Mouse (Mus musculus) ES-E14 (cell line): Measurements from ENCODE around the gene Gm49318. TPM values are rescaled to one million over a fixed set of nuclear protein-coding genes. Genes with fewer than 3 reads are reported as not detected.

Experiments
- DNase-seq: peaks from one replicate; pipeline ENCODE4 v3.0.0-alpha.2; 2013; ENCODE audit warnings: low read depth, low spot score
- H3K27ac ChIP-seq: 2 replicates; pipeline ENCODE4 v1.5.1; 2012; ENCODE audit warnings: low read depth, mild to moderate bottlenecking, low read length, moderate library complexity, mixed read lengths; ENCODE audit not compliant: poor library complexity, insufficient read depth, severe bottlenecking
- H3K36me3 ChIP-seq: 2 replicates; pipeline ENCODE4 v1.6.1; 2012; ENCODE audit warnings: mild to moderate bottlenecking, low read length, moderate library complexity, mixed read lengths; ENCODE audit not compliant: control insufficient read depth, poor library complexity, insufficient read depth, severe bottlenecking
- H3K4me1 ChIP-seq, 2 experiments: fragments of 150-350 bp in 1 of 2; sonication (generic) in 1 of 2; 2 replicates each; pipeline ENCODE4 v1.6.1; 2012; ENCODE audit warnings: low read length in 2 of 2, mild to moderate bottlenecking in 1 of 2, mixed read lengths in 1 of 2; ENCODE audit not compliant: control insufficient read depth in 2 of 2, insufficient read depth in 2 of 2, poor library complexity in 1 of 2
- H3K4me3 ChIP-seq, 2 experiments: fragments of 150-350 bp in 1 of 2; sonication (generic) in 1 of 2; 2 replicates each; pipeline ENCODE4 v1.5.1; 2012; ENCODE audit warnings: low read length in 2 of 2, low read depth in 1 of 2, mild to moderate bottlenecking in 1 of 2, mixed read lengths in 1 of 2; ENCODE audit not compliant: insufficient read depth in 1 of 2, poor library complexity in 1 of 2, severe bottlenecking in 1 of 2
- H3K9ac ChIP-seq: 2 replicates; pipeline ENCODE4 v1.6.1; 2012; ENCODE audit warnings: low read depth, mild to moderate bottlenecking, low read length, mixed read lengths; ENCODE audit not compliant: poor library complexity, insufficient read depth, severe bottlenecking
- H3K9me3 ChIP-seq: fragments of 150-350 bp; sonication (generic); 2 replicates; pipeline ENCODE4 v1.6.1; 2012; ENCODE audit warnings: low read depth, mild to moderate bottlenecking, low read length; ENCODE audit not compliant: control insufficient read depth, insufficient read depth
- CHD2 ChIP-seq: IDR thresholded peaks from 2 replicates; pipeline ENCODE4 v1.6.1; 2014; ENCODE audit warnings: mild to moderate bottlenecking, low read depth, low read length, inconsistent platforms
- HCFC1 ChIP-seq: IDR thresholded peaks from 2 replicates; pipeline ENCODE4 v1.6.1; 2012; ENCODE audit warnings: low read length, inconsistent platforms, borderline replicate concordance; ENCODE audit not compliant: insufficient read depth
- MAFK ChIP-seq: IDR thresholded peaks from 2 replicates; pipeline ENCODE4 v1.6.1; 2014; ENCODE audit warnings: mild to moderate bottlenecking, low read depth, low read length, inconsistent platforms; ENCODE audit not compliant: insufficient read depth
- ZC3H11A ChIP-seq: IDR thresholded peaks from 2 replicates; pipeline ENCODE4 v1.6.1; 2012; ENCODE audit warnings: low read depth, mild to moderate bottlenecking, inconsistent platforms, low read length, borderline replicate concordance
- ZNF384 ChIP-seq: IDR thresholded peaks from 2 replicates; pipeline ENCODE4 v1.6.1; 2012; ENCODE audit warnings: low read depth, low read length, inconsistent platforms
- in situ Hi-C, 2 experiments: fragments of 600-800 bp; cut with MboI; formaldehyde crosslinking; loops; one replicate each; pipeline ENCODE4 v1.15.1; 2025; ENCODE audit warnings: low sequenced_read_pairs in 2 of 2, inconsistent platforms in 1 of 2; ENCODE audit not compliant: unreplicated experiment in 2 of 2
- total RNA-seq: library from RNA; depleted of rRNA; stranded (reverse); fragments of 300-350 nt; gene quantifications from 2 replicates; pipeline ENCODE4 v1.2.3, GENCODE M21; 2012

The Gm49318 gene
- total RNA-seq, 1 experiment, result not detected

DNA sequence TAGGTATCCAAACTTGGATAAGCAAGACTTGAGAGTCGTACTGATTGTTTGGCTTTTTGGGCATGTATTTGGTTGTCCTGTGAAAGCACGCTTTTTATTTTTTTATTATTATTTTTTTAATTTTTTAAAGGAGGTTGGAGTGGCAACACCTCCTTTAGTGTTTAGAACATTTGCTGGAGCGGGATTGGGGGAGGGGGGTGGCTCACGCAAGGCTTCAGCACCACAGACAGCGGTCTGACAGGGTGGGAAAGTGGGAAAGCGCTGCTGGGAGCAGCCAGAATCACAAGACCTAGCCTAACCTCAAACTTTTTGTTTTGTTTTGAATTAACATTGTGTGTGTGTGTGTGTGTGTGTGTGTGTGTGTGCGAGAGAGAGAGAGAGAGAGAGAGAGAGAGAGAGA, 17.4 kb downstream of the Gm49318 start:
- Histone ChIP-seq H3K4me3 (no peak overlapping the region), H3K36me3 (no peaks in the 10 kb centered on the region), H3K27ac (no peak overlapping the region), H3K9me3 (no peaks in the 10 kb centered on the region), H3K4me1 (peaks cover 3 to 34% of the 10 kb centered on the region in 2 experiments; a peak in 3 of 4 replicates), H3K9ac (no peak overlapping the region)
- DNase-seq, result no peak
- TF ChIP-seq CHD2 (no peak), ZC3H11A (no peak), MAFK (no peak), ZNF384 (no peak), HCFC1 (no peak)
- in situ Hi-C loops, result no loop called here

DNA sequence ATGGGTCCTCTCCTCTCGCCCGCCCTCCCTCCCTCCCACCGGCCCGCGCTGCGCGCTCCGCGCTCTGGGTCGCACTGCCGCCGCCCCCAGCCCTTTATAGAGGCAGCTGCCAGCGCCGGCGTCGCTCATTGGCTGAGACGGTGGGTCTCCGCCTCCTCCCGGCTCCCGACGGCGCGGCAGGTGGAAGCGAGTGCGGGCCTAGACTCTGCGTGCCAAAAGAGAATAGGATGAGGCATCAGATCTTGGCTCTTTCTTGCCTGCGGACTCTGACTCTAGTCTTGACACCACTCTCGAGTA, 19.2 kb downstream of the Gm49318 start, which contains the start of gene Elavl3:
Gene Elavl3, minus strand, starts transcription at position 66 of the 297 bp plus-strand sequence.
- no peak within 1 kb of the TSS for H3K27ac ChIP-seq
- H3K4me3 ChIP-seq, result peak within 1 kb of the TSS; percentile 66 to 75
- H3K9me3 ChIP-seq, result no peaks in the 10 kb centered on the region
- TF ChIP-seq MAFK (no peak), ZNF384 (no peak), ZC3H11A (no peak), CHD2 (no peak), HCFC1 (no peak)
- in situ Hi-C loops, result no loop called here
- H3K9ac ChIP-seq, result peak within 1 kb of the TSS; percentile 44
- H3K36me3 ChIP-seq, result no peaks in the 10 kb centered on the region
- DNase-seq, result peak; percentile 55
- H3K4me1 ChIP-seq, result peaks cover 3 to 34% of the 10 kb centered on the region in 2 experiments; a peak in 3 of 4 replicates

DNA sequence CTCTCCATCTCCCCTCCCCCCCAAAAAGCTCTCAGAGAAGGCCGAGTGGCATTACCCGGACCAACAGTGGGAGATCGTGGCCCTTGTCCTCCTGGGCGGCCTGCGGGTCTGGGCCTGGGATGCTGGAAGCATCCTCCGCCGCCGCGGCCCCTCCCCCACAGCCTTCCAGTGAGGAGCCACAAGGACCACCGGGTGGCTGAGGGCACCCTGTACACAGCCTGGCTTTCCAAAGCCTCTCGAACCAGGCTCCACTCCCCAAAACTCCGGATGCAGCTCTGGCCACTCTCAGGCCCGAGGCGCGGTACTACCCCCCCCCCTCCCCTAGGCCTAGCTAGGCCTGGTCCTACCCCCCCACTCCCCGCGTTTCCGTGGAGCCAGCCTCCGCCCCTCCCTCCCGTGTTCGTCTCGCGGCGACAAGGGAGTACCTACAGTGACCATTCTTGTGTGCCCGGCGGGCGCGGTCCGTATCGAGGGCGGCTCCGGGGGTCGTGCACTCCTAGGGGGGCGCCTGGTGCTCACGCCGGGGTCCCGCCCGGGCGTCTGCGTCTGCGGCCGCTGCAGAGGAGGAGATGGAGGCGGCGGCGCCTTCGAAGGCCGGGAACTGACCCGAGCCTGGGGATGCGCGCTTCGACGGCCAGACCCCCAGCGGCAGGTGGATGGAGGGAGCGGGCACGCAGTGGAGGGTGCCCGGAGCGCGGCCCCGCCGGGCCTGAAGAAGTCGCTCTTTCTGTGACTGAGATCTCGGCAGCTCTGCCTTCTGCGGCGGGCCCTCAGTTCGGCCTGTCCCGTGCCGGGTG, 19.7 kb downstream of the Gm49318 start:
- Histone ChIP-seq H3K4me1 (peaks cover 3 to 34% of the 10 kb centered on the region in 2 experiments; a peak in 3 of 4 replicates), H3K9me3 (no peaks in the 10 kb centered on the region), H3K9ac (peak overlapping the region; percentile 44), H3K4me3 (peak overlapping the region; percentile 66 to 75), H3K36me3 (no peaks in the 10 kb centered on the region), H3K27ac (no peak overlapping the region)
- in situ Hi-C loops, result no loop called here
- TF ChIP-seq CHD2, result no peak
- no peak for TF ChIP-seq ZC3H11A
- no peak for TF ChIP-seq ZNF384
- no peak for TF ChIP-seq MAFK
- TF ChIP-seq HCFC1, result no peak
- DNase-seq, result no peak

DNA sequence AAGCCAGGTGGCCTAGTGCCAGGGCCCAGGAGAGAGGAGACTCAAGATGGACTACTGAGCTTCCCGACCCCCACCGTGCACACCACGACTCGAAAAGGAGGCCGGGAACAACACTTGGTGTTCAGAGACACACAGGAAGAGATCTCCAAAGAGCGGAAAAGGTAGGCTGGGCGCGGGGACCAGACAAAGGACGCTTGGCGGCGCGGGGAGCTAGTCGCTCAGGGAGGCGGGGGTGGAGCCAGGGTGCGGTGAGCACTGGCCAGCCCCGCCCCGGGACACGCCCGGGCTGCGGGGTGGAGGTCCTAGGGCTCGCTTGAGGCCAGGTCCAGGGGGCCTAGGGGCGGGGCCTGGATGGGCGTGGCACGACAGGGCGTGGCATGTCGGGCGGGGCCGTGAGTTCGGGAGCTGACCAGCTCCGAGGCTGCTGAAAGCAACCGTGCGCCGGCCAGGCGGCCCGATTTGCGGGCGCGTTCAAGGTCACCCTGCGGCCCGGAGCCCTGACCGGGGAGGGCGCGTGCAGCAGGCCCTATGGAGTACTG, 20.6 kb downstream of the Gm49318 start:
- TF ChIP-seq MAFK (no peak), HCFC1 (no peak), ZC3H11A (no peak), CHD2 (no peak), ZNF384 (no peak)
- H3K9ac ChIP-seq, result no peak overlapping the region
- peak overlapping the region; percentile 66 to 75; a peak in 3 of 4 replicates for H3K4me3 ChIP-seq
- peaks cover 3 to 28% of the 10 kb centered on the region in 2 experiments; a peak in 3 of 4 replicates for H3K4me1 ChIP-seq
- H3K9me3 ChIP-seq, result no peaks in the 10 kb centered on the region
- in situ Hi-C loops, result no loop called here
- no peaks in the 10 kb centered on the region for H3K36me3 ChIP-seq
- no peak overlapping the region; the same call in 1 of the 2 replicates for H3K27ac ChIP-seq
- DNase-seq, result peak; percentile 73
